Mouse (Mus musculus) heart, adult 2 months (tissue): ENCODE results near the gene Sbk1. TPM values are rescaled to one million over a fixed set of nuclear protein-coding genes. Genes with fewer than 3 reads are reported as not detected.
A peak's percentile ranks its signal among the peaks of the same experiment; 100 is the strongest.

Experiments used
- DNase-seq, 2 experiments: peaks; one replicate each; pipeline ENCODE4 v3.0.0; 2021
- H3K27ac ChIP-seq: fragments of 200-600 bp; 2 replicates; pipeline ENCODE4 v1.8.1; 2022
- H3K27me3 ChIP-seq: fragments of 200-500 bp; 2 replicates; pipeline ENCODE4 v1.6.1; 2012; ENCODE audit warnings: mild to moderate bottlenecking, low read length, inconsistent platforms, mixed read lengths; ENCODE audit not compliant: control insufficient read depth, insufficient read depth
- H3K36me3 ChIP-seq: fragments of 200-500 bp; 2 replicates; pipeline ENCODE4 v1.6.1; 2012; ENCODE audit warnings: low read length, inconsistent platforms; ENCODE audit not compliant: control insufficient read depth, insufficient read depth
- H3K4me1 ChIP-seq: fragments of 200-500 bp; 2 replicates; pipeline ENCODE4 v1.6.1; 2011; ENCODE audit warnings: low read length; ENCODE audit not compliant: control insufficient read depth, insufficient read depth
- H3K4me3 ChIP-seq: fragments of 200-600 bp; 2 replicates; pipeline ENCODE4 v1.8.1; 2022
- H3K79me2 ChIP-seq: fragments of 200-500 bp; replicated peaks from 2 replicates; pipeline ENCODE4 v1.6.1; 2012; ENCODE audit warnings: mild to moderate bottlenecking, inconsistent platforms, low read length, moderate library complexity, mixed read lengths; ENCODE audit not compliant: control insufficient read depth, insufficient read depth
- H3K9ac ChIP-seq: fragments of 200-500 bp; 2 replicates; pipeline ENCODE4 v1.6.1; 2012; ENCODE audit warnings: low read depth, mild to moderate bottlenecking, control low read depth, inconsistent platforms, low read length, mixed read lengths
- CTCF ChIP-seq: fragments of 200-600 bp; IDR thresholded peaks from 2 replicates; pipeline ENCODE4 v1.8.1; 2022; ENCODE audit warnings: antibody characterized with exemption, mild to moderate bottlenecking, moderate library complexity
- EP300 ChIP-seq: fragments of 200-500 bp; IDR thresholded peaks from 2 replicates; pipeline ENCODE4 v1.6.1; 2011; ENCODE audit warnings: low read depth, low read length, control low read depth; ENCODE audit not compliant: insufficient read depth
- POLR2A ChIP-seq: fragments of 200-500 bp; IDR thresholded peaks from 2 replicates; pipeline ENCODE4 v1.6.1; 2011; ENCODE audit warnings: mild to moderate bottlenecking, low read depth, low read length, control low read depth; ENCODE audit not compliant: insufficient read depth
- WGBS: fragments of 180-500 bp; shearing (Covaris S2); methylation state at CpG from one replicate; pipeline ENCODE4 v1.1.7; 2018; 5-methylcytosine and 5-hydroxymethylcytosine counted together
- intact Hi-C: fragments of 180-260 bp; cut with DNase I; formaldehyde crosslinking; loops from one replicate; pipeline ENCODE4 v1.15.1; 2025
- polyA plus RNA-seq: library from polyadenylated mRNA; depleted of rRNA; stranded (reverse); fragments of >200 nt; gene quantifications from 2 replicates; pipeline ENCODE4 v1.2.3, GENCODE M21; 2012
- total RNA-seq, 2 experiments: library from RNA; stranded (reverse); gene quantifications; 2 replicates each; pipeline ENCODE4 v1.2.3; 2021

Sbk1 gene
- total and polyA plus RNA-seq, 3 experiments, result 44.5 to 87.4 (median 61.9) TPM

DNA sequence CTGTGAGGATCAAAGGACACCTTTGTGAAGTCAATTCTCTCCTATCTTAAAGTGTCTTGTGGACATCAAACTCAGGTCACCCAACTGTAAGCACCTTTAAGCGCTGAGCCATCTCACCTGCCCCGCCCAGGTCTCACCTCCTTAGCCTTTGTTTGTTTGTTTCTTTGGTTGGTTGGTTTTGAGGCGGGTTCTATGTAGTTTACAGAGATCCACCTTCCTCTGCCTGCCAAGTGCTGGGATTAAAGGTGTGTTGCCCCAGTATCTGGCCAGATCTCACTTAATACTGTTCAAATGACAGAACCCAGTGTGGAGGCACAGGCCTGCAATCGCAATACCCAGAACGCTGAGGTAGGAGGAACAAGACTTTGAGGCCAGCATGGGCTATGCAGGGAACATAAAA, 11.6 kb downstream of the Sbk1 start:
- no peaks in the 10 kb centered on the region for H3K27me3 ChIP-seq
- TF ChIP-seq POLR2A, result no peak
- no peak for TF ChIP-seq EP300
- TF ChIP-seq CTCF, result no peak
- H3K9ac ChIP-seq, result no peak overlapping the region
- H3K79me2 ChIP-seq, result no peaks in the 10 kb centered on the region
- intact Hi-C loops, result no loop called here
- no peak for DNase-seq
- H3K4me1 ChIP-seq, result peaks cover 27% of the 10 kb centered on the region
- H3K27ac ChIP-seq, result 0 out of 2 replicates have a peak overlapping the region, but pooled peaks have one; percentile 57
- whole genome bisulfite sequencing, result 94% methylated on average over 5 of the region's 5 CpGs
- H3K4me3 ChIP-seq, result no peak overlapping the region
- no peaks in the 10 kb centered on the region for H3K36me3 ChIP-seq

DNA sequence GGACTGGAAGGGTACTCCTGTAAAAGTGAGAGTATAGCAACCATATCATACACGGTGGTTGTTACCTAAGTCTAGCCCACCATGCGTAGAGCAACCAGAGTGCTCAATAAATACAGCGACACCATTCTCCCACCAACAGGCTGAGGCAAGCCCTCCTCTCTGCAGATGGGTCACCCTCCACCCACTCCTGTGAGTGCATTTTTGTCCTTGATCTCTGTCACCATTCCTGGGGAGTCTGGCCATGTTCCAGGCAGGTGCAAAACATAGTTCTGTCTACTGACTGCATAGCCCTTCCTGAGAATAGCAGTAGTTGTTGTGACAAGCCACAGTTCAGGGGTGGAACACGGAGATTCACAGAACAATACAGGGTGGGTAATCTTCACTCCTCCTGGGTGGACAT, 12.0 kb downstream of the Sbk1 start:
- H3K27me3 ChIP-seq, result no peaks in the 10 kb centered on the region
- no peak overlapping the region for H3K4me3 ChIP-seq
- no peak for TF ChIP-seq CTCF
- no peak for TF ChIP-seq EP300
- TF ChIP-seq POLR2A, result no peak
- H3K27ac ChIP-seq, result peak overlapping the region; percentile 57
- no peaks in the 10 kb centered on the region for H3K36me3 ChIP-seq
- no peak overlapping the region for H3K9ac ChIP-seq
- DNase-seq, result no peak
- H3K4me1 ChIP-seq, result peaks cover 27% of the 10 kb centered on the region
- intact Hi-C loops, result no loop called here
- 77% methylated on average over 4 of the region's 4 CpGs for WGBS
- no peaks in the 10 kb centered on the region for H3K79me2 ChIP-seq

- Histone ChIP-seq H3K27me3 (no peaks in the 10 kb centered on the region), H3K4me1 (peaks cover 27% of the 10 kb centered on the region), H3K9ac (no peak overlapping the region), H3K4me3 (no peak overlapping the region), H3K36me3 (no peaks in the 10 kb centered on the region), H3K79me2 (no peaks in the 10 kb centered on the region), H3K27ac (peak overlapping the region; percentile 57)
- peak; percentile 53 to 71 for DNase-seq
- intact Hi-C loops, result no loop called here
- TF ChIP-seq CTCF (no peak), POLR2A (no peak), EP300 (no peak; the same call in 1 of the 2 replicates)
- WGBS, result 19% methylated on average over 4 of the region's 4 CpGs
These were observed 12.4 kb downstream of the Sbk1 start for GRCm38 (mm10) chr7:126284865-126285264.

DNA sequence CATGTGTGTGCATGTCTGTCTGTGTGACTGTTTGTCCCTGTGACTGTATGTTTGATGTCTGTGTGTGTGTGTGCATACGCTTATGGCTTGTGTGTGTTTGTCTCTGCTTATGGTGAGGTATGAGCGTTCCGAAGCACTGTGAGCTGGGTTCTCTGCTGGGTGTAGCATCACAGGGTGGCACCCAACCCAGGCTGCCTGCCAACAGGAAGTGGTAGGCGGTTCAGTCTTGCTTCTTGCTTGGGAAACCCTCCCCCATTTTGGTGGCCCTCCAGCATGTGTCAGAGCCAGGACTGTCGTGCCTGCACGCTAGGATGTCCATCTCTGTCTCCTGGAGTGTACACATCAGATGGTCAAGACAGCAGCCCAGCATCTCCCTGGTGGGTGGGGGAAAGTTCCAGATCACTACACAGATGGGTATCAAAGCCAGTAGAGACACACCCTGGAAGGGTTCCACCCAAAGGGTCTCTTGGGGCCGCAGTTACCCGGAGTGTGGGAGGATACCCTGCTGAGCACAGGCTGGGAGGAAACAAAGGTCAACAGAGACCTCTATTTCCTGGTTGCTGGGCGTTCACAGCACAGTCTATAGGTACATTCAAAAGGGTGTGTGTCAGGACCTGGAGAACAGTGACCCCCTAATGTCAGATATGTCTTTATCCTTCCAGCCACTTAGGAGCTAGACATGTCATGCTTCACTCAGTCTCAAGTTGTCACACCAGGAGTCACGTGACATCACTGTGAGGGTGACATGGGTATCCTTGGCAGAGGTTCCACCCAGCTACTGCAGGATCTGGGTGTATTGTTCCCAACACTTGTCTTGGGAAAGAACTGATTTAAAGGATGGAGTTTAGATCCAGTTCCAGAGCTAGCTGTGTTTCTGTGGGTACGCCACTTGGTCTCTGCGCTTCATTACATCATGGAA, 13.1 kb downstream of the Sbk1 start:
- H3K27me3 ChIP-seq, result no peaks in the 10 kb centered on the region
- TF ChIP-seq EP300, result no peak
- TF ChIP-seq POLR2A, result no peak
- no peak for TF ChIP-seq CTCF
- no peaks in the 10 kb centered on the region for H3K36me3 ChIP-seq
- no peaks in the 10 kb centered on the region for H3K79me2 ChIP-seq
- H3K4me1 ChIP-seq, result peaks cover 26% of the 10 kb centered on the region
- no peak overlapping the region for H3K9ac ChIP-seq
- peak; percentile 76 to 87 for DNase-seq
- intact Hi-C loops, result no loop called here
- WGBS, result 35% methylated on average over 12 of the region's 12 CpGs
- no peak overlapping the region for H3K4me3 ChIP-seq
- H3K27ac ChIP-seq, result peak overlapping the region; percentile 57

- 88% methylated on average over 2 of the region's 2 CpGs for WGBS
- TF ChIP-seq EP300 (no peak), POLR2A (no peak), CTCF (no peak)
- no peaks in the 10 kb centered on the region for H3K27me3 ChIP-seq
- H3K36me3 ChIP-seq, result no peaks in the 10 kb centered on the region
- DNase-seq, result no peak
- H3K9ac ChIP-seq, result no peak overlapping the region
- H3K27ac ChIP-seq, result peak overlapping the region; percentile 57
- intact Hi-C loops, result no loop called here
- H3K79me2 ChIP-seq, result no peaks in the 10 kb centered on the region
- no peak overlapping the region for H3K4me3 ChIP-seq
- H3K4me1 ChIP-seq, result peaks cover 26% of the 10 kb centered on the region
These were observed 13.9 kb downstream of the Sbk1 start for GRCm38 (mm10) chr7:126286311-126286710.

GRCm38 (mm10) chr7:126287493-126288103, 15.2 kb downstream of the Sbk1 start:
- Histone ChIP-seq H3K36me3 (no peaks in the 10 kb centered on the region), H3K27me3 (no peaks in the 10 kb centered on the region), H3K9ac (no peak overlapping the region), H3K79me2 (no peaks in the 10 kb centered on the region), H3K27ac (peak overlapping the region; percentile 53), H3K4me3 (no peak overlapping the region), H3K4me1 (peaks cover 26% of the 10 kb centered on the region)
- DNase-seq, result peak; percentile 74 to 78
- 28% methylated on average over 10 of the region's 10 CpGs for WGBS
- TF ChIP-seq CTCF (no peak), POLR2A (no peak), EP300 (no peak)
- intact Hi-C loops, result no loop called here
